Mouse (Mus musculus) left cerebral cortex, adult 18-20 months (tissue): ENCODE measurements around the gene Gm17359. TPM values are rescaled to one million over a fixed set of nuclear protein-coding genes. Genes with fewer than 3 reads are reported as not detected.
"Not testable (repeated sequence)": the region's sequence is repeated elsewhere in the genome, so short reads cannot be mapped to it uniquely, and the experiment has no call there.

ENCODE experiments used
- DNase-seq, 2 experiments: peaks; one replicate each; pipeline ENCODE4 v3.0.0; 2021 to 2022; ENCODE audit warnings: low spot score in 2 of 2, mixed read lengths in 1 of 2
- total RNA-seq, 2 experiments: library from RNA; stranded (reverse); gene quantifications; 2 replicates each; pipeline ENCODE4 v1.2.3; 2021

Gm17359 gene
- total RNA-seq, 2 experiments from 2014 or later: not detected

DNA sequence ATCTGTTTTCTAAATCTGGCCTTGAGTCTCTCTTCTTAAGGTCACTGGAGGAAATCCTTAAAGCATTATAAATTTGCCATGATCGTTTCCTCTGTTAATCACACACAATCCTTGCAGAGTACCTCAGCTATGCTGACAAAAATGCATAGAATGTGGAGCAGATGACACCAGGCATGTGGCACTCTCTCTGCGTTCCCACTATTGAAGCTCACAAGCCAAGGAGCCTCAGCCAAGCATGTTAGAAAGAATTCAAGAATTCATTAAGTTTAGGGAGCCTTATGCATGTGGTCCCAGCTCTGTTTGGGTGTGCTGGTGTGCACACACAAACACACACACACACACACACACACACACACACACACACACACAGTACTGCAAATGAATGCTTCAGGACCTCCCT lies 75.2 kb downstream of the Gm17359 start:
- no peak for DNase-seq

DNA sequence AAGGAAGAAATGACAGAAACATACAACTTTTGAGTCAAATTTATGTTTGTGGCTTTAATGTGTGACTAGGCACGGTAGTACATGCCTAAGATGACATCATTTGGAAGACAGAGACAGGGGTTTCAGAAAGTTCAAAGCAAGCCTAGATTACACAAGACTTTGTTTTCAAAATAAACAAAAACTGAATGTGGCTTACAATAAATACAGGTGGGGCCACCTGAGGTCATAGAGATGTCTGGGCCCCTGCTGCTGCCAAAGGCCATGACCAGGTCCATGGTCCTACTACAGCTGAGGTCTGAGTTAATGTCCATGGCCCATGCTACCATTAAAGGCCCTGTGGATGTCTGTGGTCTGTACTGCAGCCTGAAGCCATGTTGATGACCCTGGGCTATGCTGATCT lies 77.0 kb downstream of the Gm17359 start:
- DNase-seq: no peak

DNA sequence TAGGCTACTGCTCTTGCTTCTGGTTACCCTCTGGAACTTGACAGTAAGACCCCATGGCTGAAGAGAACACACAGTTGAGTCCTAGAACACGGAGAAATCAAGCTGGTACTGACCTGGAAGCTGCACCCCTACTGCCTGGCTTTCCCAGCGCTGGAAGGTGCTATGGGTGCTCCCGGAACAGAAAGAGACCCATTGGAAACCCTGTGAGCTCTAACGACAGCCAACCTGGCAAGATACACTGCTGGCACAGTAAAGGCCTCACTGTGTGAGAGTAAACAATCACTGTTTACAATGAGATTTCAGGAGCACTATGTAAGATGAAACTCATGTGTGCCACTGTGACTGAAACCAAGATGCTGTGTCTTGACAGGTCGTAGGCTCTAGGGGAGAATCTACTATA lies 78.6 kb downstream of the Gm17359 start:
- DNase-seq: no peak

DNA sequence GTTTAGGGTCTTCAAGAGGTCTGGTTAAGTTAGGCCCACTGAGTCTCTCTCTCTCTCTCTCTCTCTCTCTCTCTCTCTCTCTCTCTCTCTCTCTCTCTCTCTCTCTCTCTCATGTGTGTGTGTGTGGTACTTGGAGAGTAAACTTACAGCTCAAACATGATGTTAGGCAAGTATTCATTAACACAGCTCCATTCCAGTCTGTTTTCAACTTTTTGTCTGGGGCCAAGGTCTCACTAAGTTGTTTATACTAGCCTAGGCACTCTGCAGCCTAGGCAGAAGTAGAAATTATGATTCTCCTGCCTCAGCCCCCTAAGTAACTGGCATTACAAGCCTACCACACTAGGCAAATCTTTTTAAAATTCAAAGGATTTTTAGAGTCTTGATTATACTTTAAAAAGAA lies 79.5 kb downstream of the Gm17359 start:
- no peak for DNase-seq

DNA sequence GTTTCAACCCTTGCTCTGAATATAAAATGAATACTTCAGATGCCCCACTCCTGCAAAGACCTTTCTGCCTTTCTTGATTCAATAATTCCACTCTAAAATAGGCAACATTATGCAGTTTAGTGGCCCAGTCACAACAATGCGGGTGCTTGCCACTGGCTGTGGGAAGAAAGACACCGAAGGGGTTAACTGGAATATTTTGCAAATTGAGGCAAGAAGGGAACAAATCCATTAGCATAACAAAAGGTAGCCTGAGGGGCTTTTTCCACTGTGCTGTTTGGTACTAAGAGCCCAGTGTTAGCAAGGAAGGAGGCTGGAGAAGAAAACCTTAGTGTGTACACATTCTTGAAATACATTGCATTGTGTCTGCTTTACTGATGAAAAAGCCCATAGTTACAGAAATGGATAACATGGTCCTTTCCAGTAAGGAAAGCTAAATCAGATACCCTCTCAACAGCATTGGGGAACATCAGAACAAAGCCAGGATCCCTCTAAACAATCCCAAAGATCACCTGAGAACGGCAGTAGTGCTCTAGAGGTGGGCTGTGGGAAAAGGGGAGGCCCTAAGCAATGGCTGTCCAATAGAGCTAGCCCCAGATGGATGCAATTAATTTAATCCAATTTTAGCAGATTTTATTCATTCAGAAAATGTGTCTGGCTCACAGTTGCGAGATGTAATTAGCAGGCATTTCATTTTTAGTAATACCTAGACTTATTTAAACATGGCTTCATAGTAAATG lies 80.7 kb downstream of the Gm17359 start:
- DNase-seq: no peak

DNA sequence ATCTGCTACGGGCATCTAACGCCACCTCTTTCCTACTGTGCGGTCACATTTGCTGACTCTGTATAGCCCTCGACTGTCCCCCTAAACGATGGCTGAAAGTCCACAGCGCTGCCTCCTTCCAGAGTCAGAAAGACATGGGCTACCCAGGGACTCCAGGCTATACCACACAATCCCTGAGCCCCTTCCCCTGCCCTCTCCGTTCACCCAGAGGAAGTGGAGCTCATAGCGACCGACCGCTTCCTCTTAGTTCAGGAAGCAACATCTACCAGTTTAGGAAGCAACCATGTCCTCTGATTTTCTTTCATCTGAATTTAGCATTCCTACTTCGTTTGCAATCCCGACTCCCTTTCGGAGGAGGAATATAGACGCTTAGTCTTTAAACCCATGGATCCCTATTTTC lies 82.5 kb downstream of the Gm17359 start:
- DNase-seq: no peak

- DNase-seq: no peak
Observed at GRCm38 (mm10) chr3:79425441-79425840, 89.0 kb downstream of the Gm17359 start.

DNA sequence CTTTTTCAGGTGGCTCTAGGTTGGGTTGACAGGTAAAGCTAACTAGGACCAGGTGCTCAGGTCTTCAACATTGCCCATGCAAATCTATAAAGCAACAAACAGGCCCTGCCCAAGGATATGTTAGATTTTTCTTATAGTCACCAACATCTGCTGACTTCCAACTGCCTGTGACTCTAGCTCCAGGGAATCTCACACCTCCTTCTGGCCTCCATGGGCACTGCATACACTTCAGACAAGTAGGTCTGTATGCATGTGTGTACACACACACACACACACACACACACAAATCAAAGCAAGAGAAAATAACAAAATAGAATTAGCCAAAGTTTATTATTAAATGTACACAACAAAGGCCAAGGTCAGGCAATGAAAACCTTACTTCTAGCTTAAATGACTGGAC lies 97.1 kb downstream of the Gm17359 start:
- DNase-seq: no peak

DNA sequence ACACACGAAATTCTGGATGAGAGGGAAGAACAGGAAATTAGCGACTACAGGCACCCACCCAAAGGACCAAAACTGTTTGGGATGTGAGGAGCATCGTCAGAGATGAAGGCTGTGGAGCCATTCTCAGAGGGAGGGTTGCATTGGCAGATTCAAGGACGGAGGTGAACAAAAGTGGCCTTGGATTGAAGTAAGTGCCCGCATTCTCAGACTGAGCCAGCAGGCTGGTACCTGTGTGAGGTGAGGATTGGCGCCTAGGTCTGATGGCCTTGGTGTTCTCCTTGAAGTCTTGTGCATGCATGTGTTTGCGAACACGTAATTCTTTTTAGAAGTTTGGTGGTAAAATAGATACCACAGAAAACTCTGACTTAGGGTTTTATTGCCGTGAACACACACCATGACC lies 98.0 kb downstream of the Gm17359 start:
- DNase-seq: no peak

DNA sequence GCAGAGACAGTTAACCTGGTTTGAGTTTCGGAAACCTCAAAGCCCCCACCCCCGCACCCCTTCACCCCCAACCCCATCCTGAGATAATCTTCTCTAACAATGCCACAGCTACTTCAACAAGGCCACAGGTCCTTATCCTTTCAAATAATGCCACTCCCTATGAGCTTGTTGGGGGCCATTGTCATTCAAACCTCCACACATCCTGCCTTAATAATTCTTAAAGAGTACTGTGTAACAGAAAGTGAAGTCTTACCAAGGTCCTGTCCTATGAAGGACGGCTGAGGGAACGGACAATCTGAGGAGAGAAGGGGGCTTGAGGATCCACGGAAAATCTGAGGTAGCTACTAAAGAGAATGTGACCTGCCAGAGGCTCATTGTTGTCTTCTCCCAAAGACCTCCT lies 98.5 kb downstream of the Gm17359 start:
- DNase-seq: no peak

- DNase-seq: peak; percentile 83 to 88
Observed at GRCm38 (mm10) chr3:79436186-79436585, 99.7 kb downstream of the Gm17359 start.

DNA sequence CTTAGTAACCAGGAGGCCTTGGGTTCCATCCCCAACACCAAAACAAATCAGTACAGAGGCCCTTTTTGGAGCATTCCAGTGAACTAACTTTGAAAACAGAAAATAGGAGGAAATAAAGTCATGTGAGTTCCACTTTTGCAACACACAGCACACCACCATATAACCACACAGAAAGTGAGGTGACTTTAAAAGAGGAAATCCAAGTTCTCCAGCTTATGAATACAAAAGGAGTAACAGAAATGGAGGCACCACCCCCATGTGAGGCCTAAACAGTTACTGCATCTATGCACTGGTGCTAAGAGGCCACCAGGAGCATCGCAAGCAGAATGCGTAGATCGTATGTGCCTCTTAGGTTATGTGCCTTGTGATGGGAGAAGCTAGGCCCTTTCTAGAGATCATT lies 101.8 kb downstream of the Gm17359 start:
- DNase-seq: no peak

DNA sequence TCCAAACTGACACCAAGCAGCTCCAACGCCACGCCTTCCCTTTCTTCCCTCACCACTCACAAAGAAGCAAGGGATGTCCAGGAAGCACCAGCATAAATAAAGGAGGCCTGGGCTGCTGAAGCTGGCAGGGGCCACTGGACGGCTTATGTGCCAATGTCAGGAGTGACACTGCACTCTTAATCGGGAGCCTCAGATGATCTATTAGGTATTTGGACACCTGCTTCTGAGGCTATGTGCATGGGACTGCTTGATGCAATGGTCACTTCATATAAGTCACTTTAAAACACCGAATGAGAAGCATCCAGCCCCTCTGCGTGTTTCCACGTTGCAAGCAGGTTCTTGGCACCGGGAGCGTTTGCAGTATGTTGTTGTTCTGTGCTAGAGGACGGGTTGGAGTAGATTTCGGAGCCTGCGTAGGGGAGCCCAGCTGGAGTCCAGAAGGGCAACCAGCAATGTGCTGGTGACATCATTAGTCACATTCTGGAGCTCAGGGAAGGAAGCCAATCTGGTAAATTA lies 104.6 kb downstream of the Gm17359 start:
- peak; percentile 31 to 50 for DNase-seq

GRCm38 (mm10) chr3:79443850-79444249 lies 107.4 kb downstream of the Gm17359 start:
- DNase-seq: no peak

- no peak for DNase-seq
Observed at GRCm38 (mm10) chr3:79445041-79445440, 108.6 kb downstream of the Gm17359 start.

DNA sequence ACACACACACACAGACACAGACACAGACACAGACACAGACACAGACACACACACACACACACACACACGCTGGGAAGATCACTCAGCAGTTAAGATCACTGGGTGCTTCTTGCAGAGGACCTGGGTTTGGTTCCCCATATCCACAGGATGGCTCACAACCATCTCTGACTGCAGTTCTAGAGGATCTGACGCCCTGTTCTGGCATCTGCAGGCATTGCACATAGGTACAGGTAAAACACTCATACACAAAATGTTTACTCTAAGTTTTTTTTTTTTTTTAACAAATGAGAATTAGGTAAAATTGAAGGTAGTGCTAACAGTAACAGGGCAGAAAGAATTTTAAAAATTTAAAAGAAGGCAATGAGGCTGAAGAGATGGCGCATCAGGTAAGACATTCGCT lies 109.7 kb downstream of the Gm17359 start:
- no peak for DNase-seq

- DNase-seq: not testable (repeated sequence)
Observed at GRCm38 (mm10) chr3:79446648-79447047, 110.2 kb downstream of the Gm17359 start.

DNA sequence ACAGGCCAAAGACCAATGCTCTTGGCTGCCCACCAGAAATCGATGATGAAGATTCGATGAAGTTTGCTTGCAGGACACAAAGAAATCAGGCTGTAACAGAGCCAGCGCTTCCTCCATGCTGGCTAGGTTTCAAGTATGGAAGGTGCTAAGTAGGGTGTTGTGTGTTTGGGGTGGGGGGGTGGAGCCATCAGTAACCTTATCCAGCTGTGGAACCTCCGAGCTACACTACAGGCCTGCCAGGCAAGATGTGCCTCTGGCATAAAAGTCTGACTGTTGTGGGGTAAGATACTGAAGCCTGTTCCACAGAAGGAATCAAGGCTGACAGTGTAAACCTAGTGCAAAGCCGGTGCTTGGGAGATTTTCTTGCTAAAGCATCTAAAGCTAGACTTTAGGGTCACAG lies 112.0 kb downstream of the Gm17359 start:
- no peak for DNase-seq

DNA sequence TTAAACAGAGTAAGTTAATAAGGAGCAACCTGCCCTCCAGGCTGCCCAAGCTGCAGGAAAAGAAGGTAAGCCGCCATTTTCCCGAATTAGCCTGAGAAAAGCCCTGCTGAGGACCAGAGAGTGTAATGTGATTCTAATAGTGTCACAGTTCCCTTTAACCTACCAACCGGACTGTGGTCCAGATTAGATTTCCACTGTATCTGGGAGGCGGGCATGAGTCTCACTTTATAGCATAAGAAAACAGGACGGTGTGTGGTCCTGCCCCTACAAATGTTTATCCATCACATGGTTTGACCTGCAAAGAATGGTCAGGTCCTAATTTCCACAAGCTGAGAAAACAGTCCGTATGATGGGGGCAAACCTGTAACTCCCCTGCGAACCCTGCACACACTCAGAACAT lies 112.9 kb downstream of the Gm17359 start:
- no peak for DNase-seq

- DNase-seq: no peak
Observed at GRCm38 (mm10) chr3:79452696-79453263, 116.3 kb downstream of the Gm17359 start.

DNA sequence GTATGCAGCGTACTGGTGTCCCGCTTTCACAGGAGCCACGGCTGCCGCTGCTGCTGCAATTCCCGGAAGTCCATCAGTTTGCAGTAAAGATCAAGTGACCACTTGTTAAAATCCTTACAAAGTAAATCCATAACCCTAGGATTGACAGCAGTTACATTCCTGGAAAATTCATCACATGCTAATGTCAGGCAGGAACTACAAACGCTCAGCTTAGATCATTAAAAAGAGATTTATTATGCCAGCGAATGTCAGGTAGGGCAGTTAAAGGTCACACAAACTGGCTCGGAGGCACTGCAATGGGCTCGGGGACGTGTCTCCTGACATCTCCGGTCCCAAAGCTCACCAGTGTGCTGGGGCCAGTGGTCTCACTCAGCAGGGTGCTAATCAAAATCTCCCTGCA lies 119.3 kb downstream of the Gm17359 start:
- DNase-seq: no peak

DNA sequence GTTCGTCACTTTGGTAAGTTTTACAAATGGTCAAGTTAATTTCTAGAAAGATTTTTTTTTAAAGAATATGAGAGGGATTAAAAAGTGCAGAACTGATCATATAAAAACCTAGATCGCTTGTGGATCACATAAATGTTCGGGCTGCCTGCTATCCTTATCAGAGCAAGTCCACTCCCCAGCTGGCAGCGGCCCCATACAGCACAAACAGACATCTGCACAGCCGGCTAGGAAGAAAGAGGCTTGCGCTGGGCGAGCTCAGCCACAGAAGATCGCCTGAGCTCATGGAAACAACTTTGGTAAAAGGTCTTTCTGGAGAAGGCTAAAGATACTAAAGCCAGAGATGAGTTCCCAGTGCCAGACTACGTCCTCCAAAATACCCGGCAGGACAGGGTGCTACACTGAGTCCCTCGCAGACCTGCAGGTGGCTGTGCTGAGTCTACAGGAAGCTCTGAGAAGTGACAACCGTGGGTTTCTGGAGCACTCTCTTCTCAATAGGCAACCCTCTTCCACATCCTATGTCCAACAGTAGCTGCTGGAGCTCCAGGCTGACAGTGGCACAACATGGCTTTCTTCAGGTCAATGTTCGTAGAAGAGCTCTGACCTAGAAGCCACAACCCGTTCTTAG lies 122.3 kb downstream of the Gm17359 start:
- no peak for DNase-seq

GRCm38 (mm10) chr3:79469440-79469839 lies 133.0 kb downstream of the Gm17359 start:
- DNase-seq: no peak
